Mouse (Mus musculus): ENCODE measurements around the gene Ppp1r2.
"Not testable (repeated sequence)": the region's sequence is repeated elsewhere in the genome, so short reads cannot be mapped to it uniquely, and the experiment has no call there.

Ppp1r2 gene

GRCm38 (mm10) chr16:31274674-31275460, at the start of gene Ppp1r2:
Ppp1r2 (minus strand) TSS chr16:31275277.
- DNase-seq, result peak; percentile 93

- DNase-seq, result no peak
These were observed 46.4 kb upstream of the Ppp1r2 start for GRCm38 (mm10) chr16:31321501-31321900.

- DNase-seq, result no peak
These were observed 45.9 kb upstream of the Ppp1r2 start for GRCm38 (mm10) chr16:31320954-31321353.

- DNase-seq, result not testable (repeated sequence)
These were observed 44.6 kb upstream of the Ppp1r2 start for GRCm38 (mm10) chr16:31319723-31320122.

DNA sequence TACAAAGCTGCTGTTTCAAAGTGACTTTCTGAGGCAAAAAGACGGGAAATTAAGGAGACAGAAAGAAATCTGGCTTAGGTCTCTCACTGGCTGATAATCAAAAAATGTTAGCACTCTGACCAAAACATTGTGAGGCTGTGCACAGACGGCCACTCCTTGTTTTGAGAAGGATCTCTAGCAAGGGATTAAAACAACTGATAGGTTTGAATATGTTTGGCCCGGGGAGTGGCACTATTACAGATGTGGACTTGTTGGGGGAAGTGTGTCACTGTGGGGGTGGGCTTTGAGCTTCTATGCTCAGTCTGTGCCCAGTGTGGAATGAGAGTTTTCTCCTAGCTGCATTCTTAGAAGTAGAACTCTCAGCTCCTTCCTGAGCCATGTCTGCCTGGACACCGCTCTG, 44.2 kb upstream of the Ppp1r2 start:
- DNase-seq, result no peak

DNA sequence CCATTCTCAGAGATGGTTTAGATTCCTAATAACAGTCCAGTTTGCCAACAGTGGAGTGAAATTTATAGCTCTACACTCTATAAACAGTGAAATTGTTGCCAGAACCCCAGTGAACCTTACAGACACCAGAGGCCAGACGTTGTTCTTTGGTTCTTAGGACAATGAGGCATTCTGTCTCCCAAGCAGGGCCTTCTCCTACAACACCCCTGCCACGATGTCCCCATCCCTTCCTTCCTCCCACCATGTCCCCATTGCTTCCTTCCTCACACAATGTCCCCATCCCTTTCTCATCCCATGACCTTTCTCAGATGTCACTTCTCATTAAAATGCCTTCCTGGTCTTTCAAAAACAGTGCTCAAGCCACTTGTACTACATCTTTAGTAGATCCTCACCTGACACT, 43.3 kb upstream of the Ppp1r2 start:
- no peak for DNase-seq

DNA sequence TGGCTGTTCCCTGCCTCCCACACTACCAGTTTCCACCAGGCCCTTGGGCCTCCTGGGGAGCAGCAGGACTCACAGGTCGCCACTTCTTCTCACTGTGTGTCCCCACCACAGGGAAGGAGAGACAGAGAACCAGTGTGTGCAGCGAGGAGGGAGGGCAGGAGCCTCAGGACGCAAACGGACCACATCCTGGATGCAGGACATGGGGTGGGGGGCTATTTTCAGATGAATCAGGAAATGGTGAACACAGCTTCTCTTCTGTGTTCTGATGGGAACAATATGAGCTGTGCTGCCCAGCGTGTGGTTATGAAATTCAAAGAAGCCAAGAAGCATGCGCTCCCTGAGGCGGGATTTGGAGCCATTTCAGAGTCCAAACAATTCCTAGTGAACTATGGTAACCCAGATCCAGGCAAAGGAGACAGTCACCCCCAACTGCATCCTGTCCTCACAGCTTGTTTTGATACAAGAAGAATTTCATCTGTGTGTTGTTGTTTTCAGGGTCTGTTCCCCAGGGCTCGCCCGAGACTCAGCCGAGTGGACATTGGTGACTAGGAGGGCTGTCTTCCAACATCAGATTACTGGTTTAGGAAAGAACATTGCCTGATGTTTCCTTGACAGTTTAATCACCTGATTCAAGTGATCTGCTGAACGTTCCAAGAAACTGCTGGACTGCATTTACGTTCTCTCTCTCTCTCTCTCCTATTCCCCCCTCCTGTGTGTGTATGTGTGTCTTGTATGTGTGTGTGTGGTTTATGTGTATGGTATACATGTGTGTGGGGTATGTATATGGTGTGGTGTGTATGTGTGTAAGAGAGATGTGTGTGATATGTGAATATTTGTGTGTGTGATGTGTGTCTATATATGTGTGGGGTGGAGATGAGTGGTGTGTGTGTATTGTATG, 41.4 kb upstream of the Ppp1r2 start:
- peak; percentile 32 for DNase-seq

GRCm38 (mm10) chr16:31315294-31315693, 40.2 kb upstream of the Ppp1r2 start:
- no peak for DNase-seq

DNA sequence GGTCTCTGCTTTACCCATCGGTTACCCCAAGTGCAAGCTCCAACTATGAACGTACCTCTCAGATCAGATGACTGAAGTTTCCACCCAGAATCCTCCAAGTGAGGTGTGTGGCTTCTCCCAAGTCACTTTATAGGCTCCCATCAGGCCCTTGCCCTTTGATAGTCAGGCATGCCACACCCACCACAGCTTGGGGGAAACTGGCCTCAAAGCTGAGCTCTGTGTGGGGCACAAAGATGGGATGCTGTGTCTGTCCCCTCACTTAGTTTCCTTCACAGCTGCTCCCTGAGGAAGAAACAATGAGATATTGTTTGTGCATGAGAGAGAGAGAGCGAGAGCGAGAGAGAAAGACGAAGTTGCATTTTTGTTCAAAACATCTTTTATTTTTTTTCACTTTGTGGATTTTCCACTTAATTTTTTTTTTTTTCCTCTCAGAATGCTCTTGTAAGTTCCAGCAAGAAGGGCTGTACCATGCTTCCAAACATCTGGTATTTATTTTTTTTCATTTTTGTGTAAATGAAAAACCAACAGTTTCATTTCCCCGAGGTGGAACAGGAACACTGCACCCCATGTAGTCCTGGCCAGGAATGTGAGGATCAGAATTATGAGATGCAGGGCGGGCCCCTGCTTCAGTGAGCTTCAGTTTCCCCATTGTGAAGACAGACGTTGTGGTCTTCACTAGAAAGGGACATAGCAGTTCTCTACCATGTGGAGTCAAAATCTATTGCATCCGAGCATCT, 39.6 kb upstream of the Ppp1r2 start, which contains the start of gene Apod:
Gene Apod, minus strand, starts transcription at position 312 of the 737 bp plus-strand sequence.
- DNase-seq, result no peak

DNA sequence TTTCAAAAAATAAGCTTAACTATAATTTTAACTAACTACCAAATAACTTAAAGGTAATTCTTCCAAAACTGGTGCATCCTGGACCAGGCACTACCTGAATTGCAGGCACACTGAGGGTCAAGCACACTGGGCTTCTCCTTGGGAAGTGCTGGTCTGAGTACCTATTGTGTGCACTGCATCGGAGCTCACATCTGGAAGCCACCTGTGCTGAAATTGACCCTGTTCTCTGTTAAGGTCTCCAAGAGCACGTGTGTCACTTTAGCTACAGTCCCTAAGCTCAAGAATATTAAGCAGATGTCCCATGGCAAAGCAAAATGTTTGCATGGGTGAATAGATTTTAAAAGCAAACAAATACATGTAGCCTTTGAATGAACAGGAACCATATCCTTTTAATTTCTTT, 38.5 kb upstream of the Ppp1r2 start:
- no peak for DNase-seq

DNA sequence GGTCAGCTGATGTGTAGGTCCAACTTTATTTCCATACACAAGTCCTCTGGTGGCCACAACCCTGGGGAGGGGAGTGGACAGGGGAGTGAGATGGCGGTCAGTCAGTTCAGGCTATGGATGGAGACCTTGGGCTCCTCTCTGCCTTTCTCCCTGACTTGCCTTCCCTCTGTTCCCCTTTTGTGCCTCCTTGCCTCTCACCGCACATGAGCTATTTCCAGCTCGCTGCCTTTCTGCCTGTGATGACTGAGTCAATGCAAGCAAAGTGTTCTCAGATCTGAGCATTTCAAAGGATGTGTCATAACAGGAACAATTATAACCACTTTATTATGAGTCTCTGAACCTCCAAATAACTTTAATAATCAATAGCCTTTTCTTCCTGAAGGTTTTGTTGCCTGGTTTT, 37.2 kb upstream of the Ppp1r2 start:
- no peak for DNase-seq

- no peak for DNase-seq
These were observed 30.3 kb upstream of the Ppp1r2 start for GRCm38 (mm10) chr16:31305199-31305919.

DNA sequence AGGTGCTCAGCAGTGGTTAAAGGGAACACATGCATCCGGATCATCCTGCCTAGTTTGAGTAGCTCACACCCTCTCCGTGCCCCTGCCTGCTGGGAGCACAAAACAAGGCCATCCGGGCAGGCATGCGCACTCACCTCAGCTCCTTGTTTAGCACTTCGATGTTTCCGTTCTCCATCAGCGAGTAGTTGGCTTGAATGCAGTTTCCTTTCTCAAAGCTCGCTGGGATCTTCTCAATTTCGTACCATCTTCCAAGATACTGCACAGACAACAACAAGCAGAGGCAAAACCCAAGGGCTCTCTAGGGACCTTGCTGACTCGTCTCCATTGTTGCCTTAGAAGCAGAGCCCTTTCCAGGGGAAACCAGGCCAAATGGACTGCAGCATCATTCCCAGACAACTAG, 28.2 kb upstream of the Ppp1r2 start:
- peak; percentile 18 for DNase-seq

- DNase-seq, result no peak
These were observed 25.9 kb upstream of the Ppp1r2 start for GRCm38 (mm10) chr16:31300883-31301532.

- DNase-seq, result no peak
These were observed 25.4 kb upstream of the Ppp1r2 start for GRCm38 (mm10) chr16:31300467-31300866.

GRCm38 (mm10) chr16:31299960-31300353, 24.9 kb upstream of the Ppp1r2 start:
- DNase-seq, result no peak

DNA sequence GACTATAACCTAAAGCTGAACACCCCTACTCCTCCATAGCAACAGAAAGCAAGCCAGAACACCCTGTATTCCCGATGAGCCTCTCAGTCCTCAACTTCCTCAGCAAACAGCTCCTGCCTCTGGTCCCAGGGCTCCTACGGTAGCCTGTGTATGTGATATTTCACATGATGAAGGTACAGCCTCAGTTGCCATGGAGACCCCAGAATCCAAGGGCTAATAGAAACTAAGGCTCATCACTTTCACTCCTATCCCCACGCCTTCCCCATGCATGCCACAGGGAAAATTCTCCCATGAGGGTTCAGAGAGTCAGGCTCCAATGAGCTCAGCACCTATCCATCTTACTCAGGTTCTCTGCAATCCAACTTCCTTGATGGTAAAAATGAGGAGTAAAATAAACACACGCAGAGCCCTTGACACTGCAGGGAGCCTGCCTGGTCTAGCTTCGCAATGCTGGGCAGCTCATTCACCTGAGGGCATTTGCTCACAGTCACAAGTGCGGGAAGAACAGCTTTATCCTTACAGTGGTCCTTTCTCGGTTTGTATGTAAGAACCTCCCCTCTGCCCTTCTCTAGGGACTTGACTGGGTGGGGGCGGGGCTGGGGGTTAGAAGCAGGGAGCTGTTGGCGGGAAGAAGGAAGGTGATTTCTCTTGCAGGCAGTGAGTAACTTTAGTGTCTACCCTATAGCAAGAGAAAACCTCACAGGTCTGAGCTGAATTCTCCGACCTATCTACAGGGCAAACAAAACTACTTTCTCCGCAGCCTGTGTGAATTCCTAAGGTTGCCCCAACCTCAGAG, 24.3 kb upstream of the Ppp1r2 start:
- no peak for DNase-seq

- DNase-seq, result no peak
These were observed 22.0 kb upstream of the Ppp1r2 start for GRCm38 (mm10) chr16:31297113-31297512.

GRCm38 (mm10) chr16:31293761-31294160, 18.7 kb upstream of the Ppp1r2 start:
- no peak for DNase-seq

- peak; percentile 23 for DNase-seq
These were observed 15.8 kb upstream of the Ppp1r2 start for GRCm38 (mm10) chr16:31290751-31291365.

DNA sequence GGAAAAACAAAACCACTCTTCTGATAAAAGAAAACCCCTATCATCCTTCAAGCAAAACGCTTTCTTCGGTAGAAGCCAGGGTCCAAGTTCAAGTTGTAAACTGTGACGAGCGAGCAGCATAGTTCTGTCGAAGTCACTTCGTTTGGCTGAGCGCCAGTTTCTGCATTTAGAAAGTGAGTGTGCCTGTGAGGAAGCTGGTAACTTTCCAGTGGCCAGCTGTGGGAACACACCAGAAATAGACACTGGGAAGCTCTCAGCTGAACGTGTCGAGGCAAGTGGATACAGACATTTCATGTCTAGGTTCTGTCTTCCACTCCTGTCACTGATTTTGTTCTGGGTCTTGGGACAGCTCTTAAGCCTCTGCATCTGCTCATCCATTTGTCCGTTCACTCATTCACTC, 15.2 kb upstream of the Ppp1r2 start:
- peak; percentile 82 for DNase-seq

Data from kidney, adult 18-20 months (tissue).